Mouse (Mus musculus): ENCODE measurements at regions not wholly inside any gene's neighbourhood (a gene's known extent, or its start where the extent isn't known, plus 50 kb on each side); places are given as distances from the start of the nearest gene placed in this dataset.

- TF ChIP-seq POLR2A (IDR thresholded peaks at IDR 0.05; ENCODE audit: low read depth, low read length): no peak
- no peak for TF ChIP-seq CTCF (conservative IDR thresholded peaks at IDR 0.05; ENCODE audit: insufficient read depth, insufficient read length, low read depth, low read length)
Observed at GRCm38 (mm10) chr8:10760231-10760630, 248.0 kb downstream of the Irs2 start.
